Comparison of ENCODE assay signal across 9 mouse cellular contexts in the genomic region with DNA sequence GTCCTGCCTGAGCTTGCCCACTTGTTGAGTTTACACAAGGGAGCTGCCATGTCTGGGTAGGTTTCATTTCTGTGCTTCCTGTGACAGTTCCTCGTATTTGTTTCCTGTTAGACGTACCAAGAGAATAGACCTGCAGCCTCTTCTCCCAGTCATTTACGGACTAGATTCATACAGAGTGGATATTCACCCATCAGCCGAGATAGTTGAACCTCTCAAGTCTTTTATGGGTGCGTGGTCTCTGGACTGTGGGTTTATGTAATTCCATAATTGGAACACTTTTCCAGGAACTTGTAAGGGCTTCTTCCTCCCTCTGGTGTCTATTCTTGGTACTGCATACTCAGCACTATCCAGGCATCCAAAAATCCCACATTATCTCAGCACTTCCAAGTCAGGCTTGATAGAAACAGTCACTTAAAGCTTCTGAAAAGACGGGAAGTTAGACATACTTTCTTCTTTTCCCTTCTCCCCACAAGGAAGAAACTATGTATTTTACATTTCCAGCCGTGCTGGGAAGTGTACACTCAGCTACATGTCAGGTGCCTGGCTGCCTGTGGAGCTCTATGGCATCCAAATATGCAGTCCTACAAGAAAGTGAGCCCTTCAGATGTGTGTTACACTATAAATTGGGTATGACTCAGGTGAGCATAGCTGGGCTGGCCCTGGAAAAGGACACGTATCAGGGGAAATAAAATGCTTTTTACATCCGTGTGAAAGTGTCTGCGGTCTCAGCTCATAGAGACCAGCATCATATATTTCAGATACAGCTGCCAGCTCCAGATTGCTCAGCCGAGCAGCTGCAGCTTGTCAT. TPM values are rescaled to one million over a fixed set of nuclear protein-coding genes. Genes with fewer than 3 reads are reported as not detected.
DNase-seq lines count a peak whose midpoint lies in the region; ATAC-seq and TF ChIP-seq lines count a peak whose summit lies in the region.
"Had no signal": no experiment of that assay in that cellular context is flagged by ENCODE, and none has a peak within 500 bp of the region (broad histone marks: within the 10 kb centered on the region; RNA-seq: fewer than 3 reads in every experiment).

No protein-coding gene starts in this region.

- intact Hi-C loops in heart, adult 2 months (cut with DNase I), result loop anchor here (1.0 to 5.0 kb wide), 3 partner anchors 20 to 328 kb away; a partner anchor contains a TSS
- intact Hi-C loops in heart, postnatal 25 days (cut with DNase I), result loop anchor here (1.0 to 2.0 kb wide), 2 partner anchors 45 to 328 kb away; no protein-coding TSS in a partner anchor

- peak overlapping the region; percentile 58 for H3K27ac ChIP-seq in heart, adult 2 months
- no peak overlapping the region; the same call in 1 of the 2 replicates for H3K27ac ChIP-seq in forebrain, embryonic 13.5 days
- H3K27ac ChIP-seq in hindbrain, postnatal 0 days, result peak overlapping the region; percentile 9; the same call in 1 of the 2 replicates
- H3K27ac ChIP-seq in midbrain, embryonic 13.5 days, result peak overlapping the region; percentile 16; the same call in 1 of the 2 replicates
- H3K27ac ChIP-seq: limb, embryonic 13.5 days had no signal

- peak; percentile 43 for ATAC-seq in forebrain, embryonic 13.5 days
- peak; percentile 67 for ATAC-seq in hindbrain, postnatal 0 days
- ATAC-seq in midbrain, embryonic 13.5 days, result peak; percentile 43; the same call in 1 of the 2 replicates

- H3K79me2 ChIP-seq in heart, adult 2 months (replicated peaks; ENCODE audit: control insufficient read depth, insufficient read depth, low read length), result no peaks in the 10 kb centered on the region

- WGBS in heart, adult 2 months, result 39% methylated on average over 11 of the region's 11 CpGs
- WGBS in forebrain, embryonic 13.5 days, result 79% methylated on average over 11 of the region's 11 CpGs
- 58% methylated on average over 11 of the region's 11 CpGs for WGBS in hindbrain, postnatal 0 days
- 73% methylated on average over 11 of the region's 11 CpGs for WGBS in midbrain, embryonic 13.5 days

- H3K9me3 ChIP-seq in forebrain, embryonic 13.5 days (replicated peaks), result no peaks in the 10 kb centered on the region
- no peaks in the 10 kb centered on the region for H3K9me3 ChIP-seq in hindbrain, postnatal 0 days (ENCODE audit: low read length)
- H3K9me3 ChIP-seq in midbrain, embryonic 13.5 days, result no peaks in the 10 kb centered on the region
- H3K9me3 ChIP-seq: limb, embryonic 13.5 days had no signal

- peak overlapping the region; percentile 65 for H3K9ac ChIP-seq in heart, adult 2 months (ENCODE audit: low read depth, low read length)
- H3K9ac ChIP-seq in forebrain, embryonic 13.5 days, result no peak overlapping the region
- no peak overlapping the region for H3K9ac ChIP-seq in hindbrain, postnatal 0 days (replicated peaks; ENCODE audit: low read length)
- 0 out of 2 replicates have a peak overlapping the region, but pooled peaks have one; percentile 28 for H3K9ac ChIP-seq in midbrain, embryonic 13.5 days (replicated peaks)
- H3K9ac ChIP-seq: limb, embryonic 13.5 days had no signal

- no peak for TF ChIP-seq POLR2A in heart, adult 2 months (IDR thresholded peaks at IDR 0.05; ENCODE audit: insufficient read depth, low read depth, low read length)
- TF ChIP-seq POLR2A in brain, embryonic 14.5 days (IDR thresholded peaks at IDR 0.05; ENCODE audit: borderline replicate concordance, extremely low read depth, insufficient read depth, insufficient read length, poor library complexity, severe bottlenecking), result no peak

- H3K27me3 ChIP-seq in heart, adult 2 months (ENCODE audit: control insufficient read depth, insufficient read depth, low read length), result no peaks in the 10 kb centered on the region
- H3K27me3 ChIP-seq in forebrain, embryonic 13.5 days, result no peaks in the 10 kb centered on the region
- H3K27me3 ChIP-seq in hindbrain, postnatal 0 days (ENCODE audit: insufficient read depth, low read length), result no peaks in the 10 kb centered on the region
- H3K27me3 ChIP-seq in midbrain, embryonic 13.5 days, result no peaks in the 10 kb centered on the region
- H3K27me3 ChIP-seq: limb, embryonic 13.5 days had no signal

- peak; percentile 95 for TF ChIP-seq CTCF in heart, adult 2 months (IDR thresholded peaks at IDR 0.05)
- TF ChIP-seq CTCF in brain, embryonic 14.5 days (IDR thresholded peaks at IDR 0.05; ENCODE audit: borderline replicate concordance, extremely low read depth, insufficient read depth, insufficient read length), result peak; percentile 64; the same call in 1 of the 2 replicates
- peak; percentile 88 for TF ChIP-seq CTCF in hindbrain, postnatal 0 days (IDR thresholded peaks at IDR 0.05; ENCODE audit: low read depth)

- H3K4me3 ChIP-seq in heart, adult 2 months, result peak overlapping the region; percentile 35
- no peak overlapping the region for H3K4me3 ChIP-seq in forebrain, embryonic 13.5 days
- no peak overlapping the region for H3K4me3 ChIP-seq in hindbrain, postnatal 0 days (ENCODE audit: low read length)
- no peak overlapping the region for H3K4me3 ChIP-seq in midbrain, embryonic 13.5 days (replicated peaks)
- H3K4me3 ChIP-seq: limb, embryonic 13.5 days had no signal

- peak in 1 of 2 experiments; percentile 25 for DNase-seq in heart, adult 2 months
- no peak for DNase-seq in heart, postnatal 25 days (ENCODE audit: low spot score)
- peak; percentile 78 for DNase-seq in brain, embryonic 14.5 days (ENCODE audit: low read depth)
- peak; percentile 85 for DNase-seq in hindbrain, postnatal 0 days (ENCODE audit: low spot score)
- DNase-seq in left cerebral cortex, adult 11 months (ENCODE audit: low spot score), result peak; percentile 52
- DNase-seq in urinary bladder, postnatal 36 days (ENCODE audit: low spot score in 2 of 2), result peak; percentile 38 to 43

- no peak for TF ChIP-seq EP300 in heart, adult 2 months (IDR thresholded peaks at IDR 0.05; ENCODE audit: insufficient read depth, low read depth, low read length)

- peaks cover 2% of the 10 kb centered on the region for H3K4me1 ChIP-seq in heart, adult 2 months (ENCODE audit: control insufficient read depth, insufficient read depth, low read length)
- no peaks in the 10 kb centered on the region for H3K4me1 ChIP-seq in forebrain, embryonic 13.5 days
- no peaks in the 10 kb centered on the region for H3K4me1 ChIP-seq in hindbrain, postnatal 0 days (ENCODE audit: insufficient read depth, low read length)
- 0 out of 2 replicates have a peak, but pooled peaks cover 5% of the 10 kb centered on the region for H3K4me1 ChIP-seq in midbrain, embryonic 13.5 days (replicated peaks)
- H3K4me1 ChIP-seq: limb, embryonic 13.5 days had no signal

- no peak overlapping the region for H3K4me2 ChIP-seq in forebrain, embryonic 13.5 days
- H3K4me2 ChIP-seq in hindbrain, postnatal 0 days (ENCODE audit: low read depth, low read length), result peak overlapping the region; percentile 31; the same call in 1 of the 2 replicates
- no peak overlapping the region for H3K4me2 ChIP-seq in midbrain, embryonic 13.5 days (replicated peaks)
- H3K4me2 ChIP-seq: limb, embryonic 13.5 days had no signal

- H3K36me3 ChIP-seq in heart, adult 2 months (ENCODE audit: control insufficient read depth, insufficient read depth, low read length), result no peaks in the 10 kb centered on the region
- peaks cover 8% of the 10 kb centered on the region for H3K36me3 ChIP-seq in forebrain, embryonic 13.5 days (ENCODE audit: poor library complexity, severe bottlenecking)
- no peaks in the 10 kb centered on the region for H3K36me3 ChIP-seq in hindbrain, postnatal 0 days (ENCODE audit: insufficient read depth, low read length)
- H3K36me3 ChIP-seq in midbrain, embryonic 13.5 days, result peaks cover 8% of the 10 kb centered on the region; the same call in 1 of the 2 replicates
- H3K36me3 ChIP-seq: limb, embryonic 13.5 days had no signal

RNA-seq across cellular contexts. Expression of a gene that starts 20.9 kb away (rescaled TPM):
- under 1 TPM; 0.96 to 0.97 TPM for total RNA-seq in heart, adult 2 months (2021)
- 0.62 and 1.1 TPM in 2 replicates for polyA plus RNA-seq in heart, adult 2 months (2012; rRNA removed)
- total RNA-seq in heart, postnatal 25 days (2021), result under 1 TPM; 0.81 to 0.89 TPM
- polyA plus RNA-seq in brain, embryonic 14.5 days (2012; rRNA removed), result 7.8 and 13.2 TPM in 2 replicates
- 4.3 and 4.5 TPM in 2 replicates for polyA plus RNA-seq in forebrain, embryonic 13.5 days (2015; fragmentation: Nextera tagmentation; extraction: Ambion mirVana)
- total RNA-seq in hindbrain, postnatal 0 days (2014; rRNA removed), result 12.8 and 12.9 TPM in 2 replicates
- 3.9 and 4.5 TPM in 2 replicates for polyA plus RNA-seq in hindbrain, postnatal 0 days (2015; fragmentation: Nextera tagmentation; extraction: Ambion mirVana)
- 7.6 and 8.3 TPM in 2 replicates for polyA plus RNA-seq in midbrain, embryonic 13.5 days (2015; fragmentation: Nextera tagmentation; extraction: Ambion mirVana)

RNA-seq across cellular contexts. Expression of a gene that starts 27.5 kb away (rescaled TPM):
- 10 to 100 TPM; 13.6 to 16.9 TPM for total RNA-seq in heart, adult 2 months (2021)
- polyA plus RNA-seq in heart, adult 2 months (2012; rRNA removed), result 6.6 and 10.7 TPM in 2 replicates
- 10 to 100 TPM; 12.1 to 13.8 TPM for total RNA-seq in heart, postnatal 25 days (2021)
- 1.5 and 1.9 TPM in 2 replicates for polyA plus RNA-seq in brain, embryonic 14.5 days (2012; rRNA removed)
- polyA plus RNA-seq in forebrain, embryonic 13.5 days (2015; fragmentation: Nextera tagmentation; extraction: Ambion mirVana), result 0.59 and 0.61 TPM in 2 replicates
- total RNA-seq in hindbrain, postnatal 0 days (2014; rRNA removed), result 2.6 and 4.0 TPM in 2 replicates
- 2.2 and 2.3 TPM in 2 replicates for polyA plus RNA-seq in hindbrain, postnatal 0 days (2015; fragmentation: Nextera tagmentation; extraction: Ambion mirVana)
- polyA plus RNA-seq in midbrain, embryonic 13.5 days (2015; fragmentation: Nextera tagmentation; extraction: Ambion mirVana), result 1.2 and 1.3 TPM in 2 replicates

Comparison
In these comparisons a context has a peak if more than half of its experiments do, and no peak if none do; other contexts are left out.
1. H3K9ac ChIP-seq: peak in heart, adult 2 months (single experiment) and midbrain, embryonic 13.5 days (single experiment); none in forebrain, embryonic 13.5 days (single experiment) and hindbrain, postnatal 0 days (single experiment).
2. Peak in every context shown above with its lines, with median percentiles within 50 percentile points of each other: CTCF ChIP-seq and ATAC-seq.